Mouse (Mus musculus): ENCODE data around the gene Rft1. TPM values are rescaled to one million over a fixed set of nuclear protein-coding genes. Genes with fewer than 3 reads are reported as not detected.

Rft1 gene
- total RNA-seq, 1 experiment from 2014 or later = 22.2 TPM

DNA sequence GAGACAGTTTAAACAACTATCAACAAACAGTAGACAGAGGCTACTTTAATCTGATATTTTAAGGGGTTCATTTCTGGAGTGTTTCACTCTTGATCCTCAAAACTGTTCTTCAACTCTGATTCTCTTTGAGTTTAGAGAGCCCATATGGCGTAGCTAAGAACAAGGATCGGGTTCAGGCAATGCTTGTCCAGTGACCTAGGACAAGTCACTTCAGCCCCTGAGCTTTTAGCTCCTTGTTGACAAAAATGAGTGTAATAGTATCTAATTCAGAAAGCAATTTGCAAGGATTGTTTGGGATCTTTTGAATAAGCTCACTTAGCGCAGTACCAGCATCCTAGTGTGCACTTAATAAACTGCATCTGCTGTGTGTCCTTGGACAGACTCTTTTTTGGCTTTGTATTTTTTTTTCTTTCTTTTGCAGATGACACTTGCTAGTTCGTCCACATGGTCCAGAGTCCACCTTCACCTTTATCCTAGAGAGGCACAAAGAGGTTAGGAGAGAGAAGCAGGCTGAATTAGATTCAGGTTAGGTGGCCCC, 600 bp downstream of the Rft1 start:
- no peak for ATAC-seq (replicated peaks; ENCODE audit: insufficient number of reproducible peaks, low FRiP score, low TSS enrichment, poor library complexity, severe bottlenecking)

DNA sequence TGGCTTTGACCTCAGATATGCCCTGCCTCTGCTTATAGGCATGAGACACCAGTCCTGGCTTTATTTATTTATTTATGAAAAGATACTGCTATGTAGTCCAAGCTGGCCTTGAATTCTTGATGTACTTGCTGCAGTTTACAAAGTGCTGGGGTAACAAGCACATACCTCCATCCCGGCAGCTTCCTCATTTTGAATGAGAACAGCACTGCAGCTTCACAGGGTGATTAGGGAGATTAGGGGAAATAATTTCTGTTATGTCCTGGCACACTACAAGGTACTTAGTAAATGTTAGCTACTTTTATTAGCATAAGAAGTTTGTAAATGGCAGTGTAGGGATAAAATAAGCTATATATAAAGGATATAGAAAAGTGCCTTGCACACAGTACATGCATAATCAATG, 1.4 kb downstream of the Rft1 start:
- no peak for ATAC-seq (replicated peaks; ENCODE audit: insufficient number of reproducible peaks, low FRiP score, low TSS enrichment, poor library complexity, severe bottlenecking)

DNA sequence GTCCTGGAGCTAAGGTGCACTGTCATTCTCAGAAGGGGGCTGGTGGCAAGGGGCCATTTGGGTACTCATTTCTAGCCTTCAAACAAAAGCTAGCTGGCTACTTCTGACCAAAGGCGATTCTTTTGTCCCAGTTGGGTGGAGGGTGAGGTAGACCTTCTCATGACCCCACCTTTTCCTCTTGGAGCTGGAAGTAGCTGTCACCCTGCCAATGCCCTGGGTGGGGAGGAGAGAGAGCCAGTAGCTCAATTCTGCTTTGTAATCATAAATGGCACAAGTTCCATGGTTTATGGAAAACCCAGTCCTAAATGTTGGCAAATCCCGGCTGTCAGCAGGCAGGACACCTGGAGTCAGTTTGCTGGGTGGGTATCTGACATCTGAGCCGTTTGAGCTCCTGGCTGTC, 11.9 kb downstream of the Rft1 start:
- no peak for ATAC-seq (replicated peaks; ENCODE audit: insufficient number of reproducible peaks, low FRiP score, low TSS enrichment, poor library complexity, severe bottlenecking)

DNA sequence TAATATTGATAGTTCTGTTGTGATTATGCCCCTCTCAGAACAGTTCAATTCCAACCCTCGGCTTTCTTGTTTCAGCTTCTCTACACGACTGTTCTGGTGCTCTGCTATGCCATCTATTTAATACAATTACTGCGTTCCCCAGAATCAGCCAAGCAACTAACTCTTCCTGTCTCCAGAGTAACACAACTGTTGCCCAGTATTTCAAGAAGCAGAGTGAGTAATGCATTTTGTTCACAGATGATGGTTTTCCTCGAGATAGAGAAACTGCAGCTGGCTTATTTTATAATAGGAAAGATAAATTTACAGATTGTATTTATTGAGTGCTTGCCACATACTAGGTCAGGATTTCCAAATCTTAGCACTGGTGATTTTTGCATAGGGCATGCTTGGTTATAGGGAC, 12.4 kb downstream of the Rft1 start:
- no peak for ATAC-seq (replicated peaks; ENCODE audit: insufficient number of reproducible peaks, low FRiP score, low TSS enrichment, poor library complexity, severe bottlenecking)

DNA sequence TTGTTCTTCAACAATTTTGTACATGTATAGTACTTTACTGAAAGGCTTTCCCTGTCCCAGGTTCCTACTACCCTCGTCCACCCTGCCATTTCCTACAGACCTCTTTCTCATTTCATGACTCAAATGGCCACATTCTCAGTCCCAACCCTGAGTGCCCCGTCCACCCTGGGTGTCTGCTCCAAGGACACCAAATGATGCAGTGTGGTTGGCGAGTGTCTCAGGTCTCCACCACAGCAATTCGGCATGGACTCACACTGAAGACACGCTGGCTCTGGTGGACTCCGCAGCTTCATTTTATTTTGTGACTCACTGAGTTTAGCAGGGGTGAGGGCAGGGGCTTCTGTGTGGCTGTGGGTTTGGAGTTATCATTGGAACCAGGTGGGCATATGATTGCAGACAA, 16.0 kb downstream of the Rft1 start:
- ATAC-seq (replicated peaks; ENCODE audit: insufficient number of reproducible peaks, low FRiP score, low TSS enrichment, poor library complexity, severe bottlenecking) = no peak

DNA sequence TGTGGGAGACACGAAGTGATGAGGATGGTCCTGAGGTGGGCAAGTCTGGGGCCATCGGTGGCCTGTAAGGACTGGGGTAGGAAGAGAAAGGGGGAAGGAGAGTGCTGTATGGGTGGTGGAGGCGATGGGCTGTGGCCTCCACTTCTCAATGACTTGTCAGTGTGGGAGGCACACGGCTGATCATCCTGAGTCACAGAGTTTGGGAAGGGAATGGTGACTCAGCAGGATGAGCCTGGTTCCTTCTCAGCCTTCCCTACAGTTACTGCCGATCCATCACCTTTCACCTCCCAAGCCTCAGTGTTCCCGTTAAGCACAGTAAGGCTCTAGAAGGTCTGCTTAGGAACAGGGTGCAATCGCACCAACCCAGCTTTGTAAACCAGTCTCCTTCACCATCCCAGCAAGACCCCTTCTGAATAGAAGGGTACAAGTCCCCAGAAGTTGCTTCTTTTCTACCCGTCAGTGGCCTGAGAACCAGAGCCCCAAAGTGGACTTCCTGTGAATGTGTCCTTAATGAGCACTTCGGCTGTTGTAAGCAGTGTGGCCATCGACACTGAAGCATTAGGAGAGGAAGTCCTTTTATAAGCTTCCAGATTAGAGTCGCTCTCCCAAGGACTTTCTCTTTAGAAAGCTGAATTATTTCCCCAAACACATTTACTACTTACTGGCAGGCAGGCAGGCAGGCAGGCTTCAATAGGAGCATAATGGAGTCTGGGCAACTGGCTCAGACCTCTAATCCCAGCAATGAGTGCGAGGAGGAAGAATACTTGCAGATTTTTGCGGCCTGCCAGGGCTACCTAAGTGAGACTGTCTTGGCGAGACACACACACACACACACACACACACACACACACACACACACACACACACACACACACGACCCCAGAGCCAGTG, 17.2 kb downstream of the Rft1 start:
- ATAC-seq (replicated peaks; ENCODE audit: insufficient number of reproducible peaks, low FRiP score, low TSS enrichment, poor library complexity, severe bottlenecking) = no peak

DNA sequence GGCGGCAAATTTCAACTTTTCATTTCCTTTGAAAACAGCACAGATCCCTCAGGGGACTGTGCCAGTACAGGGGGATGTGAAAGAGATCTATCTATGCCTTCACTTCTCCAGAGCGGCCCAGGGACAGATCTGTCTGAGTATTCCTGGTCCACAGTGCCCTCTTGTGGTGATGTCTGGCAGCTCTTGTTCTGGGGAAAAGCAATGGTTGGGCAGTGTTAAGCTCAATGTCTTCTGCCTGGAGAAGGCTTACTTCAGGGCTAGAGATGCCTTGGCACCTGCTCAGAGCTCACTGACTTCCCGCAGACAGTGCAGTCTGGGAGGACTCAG, 17.8 kb downstream of the Rft1 start:
- peak; percentile 90 for ATAC-seq (replicated peaks; ENCODE audit: insufficient number of reproducible peaks, low FRiP score, low TSS enrichment, poor library complexity, severe bottlenecking)

DNA sequence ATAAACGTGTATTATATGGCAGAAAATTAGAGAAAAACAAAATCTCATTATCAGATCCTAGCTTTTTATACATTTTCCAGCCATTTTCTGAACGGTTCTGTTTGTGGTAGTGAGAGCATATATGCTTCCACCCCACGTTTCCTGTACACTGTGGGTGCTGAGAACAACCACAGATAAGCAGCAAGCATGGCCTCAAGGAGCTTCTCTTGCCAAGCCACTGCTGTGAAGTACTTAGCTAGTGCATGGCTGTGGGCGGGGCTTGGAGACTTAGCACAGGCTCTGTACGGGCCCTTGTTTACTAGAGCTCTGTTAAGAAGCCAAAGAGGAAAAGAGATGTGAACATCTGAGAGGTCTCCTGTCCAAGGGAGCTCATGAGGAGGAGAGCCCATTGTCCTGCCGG, 20.8 kb downstream of the Rft1 start:
- no peak for ATAC-seq (replicated peaks; ENCODE audit: insufficient number of reproducible peaks, low FRiP score, low TSS enrichment, poor library complexity, severe bottlenecking)

DNA sequence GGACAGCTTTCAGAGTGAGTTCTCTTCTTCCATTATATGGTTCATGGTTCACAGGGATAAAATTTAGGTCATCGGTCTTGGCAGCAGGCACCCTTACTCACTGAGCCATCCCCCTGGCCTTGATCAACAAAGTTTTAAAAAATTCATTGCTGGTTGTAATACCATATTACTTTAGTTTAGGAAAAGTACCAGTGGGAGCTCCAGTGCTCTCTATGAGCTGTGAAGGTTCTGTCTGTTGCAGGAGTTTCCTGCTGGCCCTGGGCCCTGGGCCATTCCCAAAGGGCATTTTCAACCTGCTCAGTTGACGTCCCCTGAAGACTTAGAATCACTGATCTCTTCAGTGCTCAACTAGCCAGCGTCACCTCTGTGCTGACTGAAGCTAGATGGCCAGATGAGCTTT, 28.0 kb downstream of the Rft1 start:
- ATAC-seq (replicated peaks; ENCODE audit: insufficient number of reproducible peaks, low FRiP score, low TSS enrichment, poor library complexity, severe bottlenecking) = no peak

DNA sequence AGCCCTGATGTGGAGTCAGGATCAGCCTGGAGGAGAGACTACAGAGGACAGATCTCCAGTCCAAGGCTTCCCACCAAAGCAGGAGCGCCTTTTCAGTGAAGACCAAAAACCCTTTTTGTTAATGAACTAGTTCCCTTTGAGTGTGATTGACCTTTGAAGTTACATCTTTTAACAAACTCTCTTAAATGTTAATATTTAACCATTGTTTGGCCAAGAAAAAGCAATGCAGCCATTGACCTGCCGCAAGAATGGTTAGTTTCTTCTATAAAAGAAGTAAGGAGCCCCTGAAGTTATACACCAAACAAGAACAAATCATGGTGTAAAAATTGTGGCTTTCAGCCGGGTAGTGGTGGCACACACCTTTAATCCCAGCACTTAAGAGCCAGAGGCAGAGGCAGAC, 36.5 kb downstream of the Rft1 start:
- ATAC-seq (replicated peaks; ENCODE audit: insufficient number of reproducible peaks, low FRiP score, low TSS enrichment, poor library complexity, severe bottlenecking) = no peak

DNA sequence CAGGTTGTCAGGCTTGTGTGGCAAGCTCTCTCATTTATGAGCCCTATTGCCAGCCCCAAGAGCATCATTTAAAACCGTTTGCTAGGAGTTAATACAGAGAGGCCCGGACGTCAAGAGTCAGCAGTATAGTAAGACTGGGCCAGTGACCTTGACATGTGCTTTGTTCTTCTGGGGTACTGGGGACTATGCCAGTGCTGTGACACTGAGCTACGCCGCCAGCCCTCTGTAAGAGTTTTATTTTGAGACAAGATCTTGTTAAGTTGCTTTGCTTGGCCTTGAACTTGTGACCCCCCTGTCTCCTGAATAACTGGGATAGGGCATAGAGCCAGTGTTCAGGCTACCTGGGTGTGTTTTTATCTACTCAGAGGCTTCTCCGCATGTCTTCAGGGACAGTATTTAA, 38.3 kb downstream of the Rft1 start:
- ATAC-seq (replicated peaks; ENCODE audit: insufficient number of reproducible peaks, low FRiP score, low TSS enrichment, poor library complexity, severe bottlenecking) = no peak

DNA sequence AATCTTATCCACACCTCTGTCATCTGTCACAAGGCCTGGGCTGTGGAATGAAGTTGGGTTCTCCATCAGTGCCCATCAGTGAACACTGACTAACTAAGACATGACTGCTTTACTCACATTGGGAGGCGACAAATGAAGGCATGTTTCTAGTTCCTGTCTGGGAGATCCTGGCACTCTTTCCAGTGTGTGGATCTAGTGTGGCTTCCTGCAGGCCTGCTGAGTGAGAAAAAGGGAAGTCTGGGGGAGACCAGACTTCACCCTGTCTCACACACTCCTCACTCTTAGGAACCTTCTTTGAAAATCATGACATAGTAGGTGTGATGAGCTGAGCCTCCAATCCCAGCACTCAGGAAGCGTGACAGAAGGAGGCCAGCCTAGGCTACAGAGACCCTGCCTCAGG, 40.6 kb downstream of the Rft1 start:
- peak; percentile 28 for ATAC-seq (replicated peaks; ENCODE audit: insufficient number of reproducible peaks, low FRiP score, low TSS enrichment, poor library complexity, severe bottlenecking)

DNA sequence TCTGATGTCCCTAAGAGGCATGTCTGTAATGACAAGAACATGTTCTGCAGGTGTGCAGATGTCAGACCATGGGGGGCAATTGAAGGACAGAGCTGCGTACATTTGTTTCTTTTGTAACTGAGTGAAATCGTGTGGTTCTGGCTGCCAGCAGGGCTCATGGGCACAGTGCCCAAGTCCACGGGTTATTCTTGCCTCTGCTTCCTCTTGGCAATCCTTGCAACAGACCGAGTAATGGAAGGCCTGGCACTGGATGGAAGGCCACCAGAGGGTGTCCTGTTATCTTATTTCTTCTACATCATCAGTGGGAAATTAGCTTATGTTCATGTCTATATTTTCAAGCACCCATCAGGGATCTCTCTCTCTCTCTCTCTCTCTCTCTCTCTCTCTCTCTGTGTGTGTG, 41.4 kb downstream of the Rft1 start:
- no peak; the same call in 1 of the 2 replicates for ATAC-seq (replicated peaks; ENCODE audit: insufficient number of reproducible peaks, low FRiP score, low TSS enrichment, poor library complexity, severe bottlenecking)

DNA sequence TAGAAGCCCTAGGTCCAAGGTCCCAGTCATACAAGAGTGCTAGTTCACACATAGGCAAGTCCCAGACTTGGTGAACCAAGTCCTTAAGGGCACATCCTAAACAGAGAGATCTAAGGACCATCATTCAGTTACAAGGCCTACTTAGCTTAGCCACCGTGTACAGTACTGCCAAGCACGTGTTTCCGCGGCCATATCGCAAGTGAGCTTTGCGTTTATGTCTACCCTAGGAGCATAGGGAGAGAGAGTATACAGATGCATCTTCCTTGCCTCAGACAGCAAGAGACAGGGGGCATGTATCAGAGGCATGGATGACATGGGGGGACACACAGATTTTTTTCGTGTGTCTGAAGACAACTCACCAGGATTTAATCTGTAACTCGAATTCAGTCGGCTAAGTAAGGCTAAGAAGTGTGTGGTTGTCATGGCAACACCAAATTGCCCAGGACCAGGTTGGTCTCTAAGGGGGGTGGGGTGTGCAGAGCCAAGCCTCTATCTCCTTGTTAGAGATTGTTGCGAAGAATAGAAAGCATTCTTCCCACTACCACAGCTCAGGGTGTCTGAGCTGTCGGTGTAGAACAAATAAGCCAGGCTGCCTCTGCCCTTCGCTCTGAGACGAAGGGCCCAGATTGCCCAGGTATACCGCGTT, 43.4 kb downstream of the Rft1 start:
- no peak for ATAC-seq (replicated peaks; ENCODE audit: insufficient number of reproducible peaks, low FRiP score, low TSS enrichment, poor library complexity, severe bottlenecking)

DNA sequence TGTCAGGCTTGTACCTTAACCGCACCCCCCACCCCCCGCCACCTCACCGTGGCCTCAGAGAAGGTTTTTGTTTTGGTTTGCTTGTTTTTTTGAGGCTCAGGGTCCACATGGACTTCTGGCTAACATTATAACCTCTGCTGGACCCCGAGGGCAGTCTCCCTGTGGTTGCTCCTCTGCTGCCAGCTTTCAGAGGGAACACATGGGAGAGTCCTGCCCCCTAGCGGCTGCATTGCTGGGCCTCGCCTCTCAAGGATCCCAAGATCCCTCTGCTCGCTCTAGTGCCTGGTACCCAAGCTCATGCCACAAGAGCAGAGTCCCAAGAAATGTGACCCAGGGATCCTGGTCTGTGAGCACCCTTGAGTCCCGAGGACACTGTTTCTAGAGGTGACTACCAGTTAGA, 45.5 kb downstream of the Rft1 start:
- peak; percentile 55; the same call in 1 of the 2 replicates for ATAC-seq (replicated peaks; ENCODE audit: insufficient number of reproducible peaks, low FRiP score, low TSS enrichment, poor library complexity, severe bottlenecking)

DNA sequence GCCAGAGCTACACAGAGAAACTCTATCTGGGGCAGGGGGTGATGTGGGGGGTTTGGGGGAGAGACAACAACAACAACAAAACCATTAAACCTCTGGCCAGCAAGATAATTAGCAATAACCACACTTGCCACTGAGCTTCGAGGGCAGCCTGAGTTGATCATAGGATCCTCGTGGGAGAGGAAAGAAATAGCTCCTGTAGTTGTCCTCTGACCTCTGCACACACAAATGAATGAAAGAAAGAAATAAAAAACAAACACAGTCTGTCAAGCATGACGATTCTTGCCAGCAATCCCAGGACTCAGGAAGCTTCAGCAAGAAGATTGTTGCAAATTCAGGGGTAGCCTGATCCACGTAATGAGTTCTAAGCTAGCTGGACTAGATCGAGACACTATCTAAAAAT, 48.4 kb downstream of the Rft1 start:
- no peak for ATAC-seq (replicated peaks; ENCODE audit: insufficient number of reproducible peaks, low FRiP score, low TSS enrichment, poor library complexity, severe bottlenecking)

DNA sequence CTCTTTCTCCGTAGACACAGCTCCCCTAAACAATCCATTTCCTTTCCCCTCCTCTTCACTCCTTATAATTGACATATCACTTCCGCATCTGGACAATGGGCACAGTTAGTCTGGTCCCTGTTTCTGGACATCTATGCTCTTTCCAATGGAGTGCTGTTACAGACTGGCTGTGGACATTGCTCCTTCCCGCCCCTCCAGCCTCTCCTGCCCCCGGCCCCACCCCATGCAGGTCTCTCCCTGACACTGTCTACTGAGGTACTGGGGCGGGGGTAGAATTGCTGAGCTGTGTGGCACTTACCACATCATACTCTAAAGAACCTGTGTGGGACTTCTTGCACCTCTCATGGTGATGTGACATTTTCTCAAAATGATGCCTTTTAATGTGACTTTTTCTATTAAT, 48.9 kb downstream of the Rft1 start:
- no peak for ATAC-seq (replicated peaks; ENCODE audit: insufficient number of reproducible peaks, low FRiP score, low TSS enrichment, poor library complexity, severe bottlenecking)

DNA sequence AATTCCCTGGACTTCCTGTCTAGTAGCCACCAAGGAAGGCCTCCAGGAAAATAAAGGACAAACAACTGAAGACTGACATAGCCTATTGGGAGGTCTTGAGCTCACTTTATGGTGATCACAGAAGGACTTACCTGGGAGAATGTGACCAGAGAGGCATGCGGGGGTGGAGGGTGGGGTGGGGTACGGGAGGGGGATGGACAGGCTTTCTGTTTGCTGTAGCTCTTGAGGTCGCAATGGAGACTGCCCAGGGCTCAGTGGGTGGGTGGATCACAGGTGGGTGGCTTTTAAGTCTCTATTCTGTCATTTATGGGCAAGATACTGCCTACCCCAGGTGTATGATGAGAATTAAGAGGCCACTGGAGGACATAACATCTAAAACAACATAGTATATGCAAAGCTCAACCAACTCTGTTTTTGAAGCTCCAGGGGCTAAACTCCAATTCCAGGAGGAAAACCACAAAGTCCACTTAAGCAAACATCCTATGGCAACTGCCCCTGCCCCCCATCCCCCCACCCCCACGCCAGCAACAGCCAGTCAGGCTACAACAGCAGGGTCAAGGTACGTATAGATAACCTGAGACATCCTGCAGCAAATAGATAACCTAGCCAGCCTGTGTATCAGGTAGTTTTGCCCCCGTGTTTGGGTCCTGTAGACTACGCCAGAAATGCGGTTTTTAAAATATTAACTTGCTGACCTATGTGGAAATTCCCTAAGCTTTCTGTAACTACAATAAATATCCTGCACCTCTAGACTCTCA, 50.1 kb downstream of the Rft1 start:
- ATAC-seq (replicated peaks; ENCODE audit: insufficient number of reproducible peaks, low FRiP score, low TSS enrichment, poor library complexity, severe bottlenecking) = no peak

DNA sequence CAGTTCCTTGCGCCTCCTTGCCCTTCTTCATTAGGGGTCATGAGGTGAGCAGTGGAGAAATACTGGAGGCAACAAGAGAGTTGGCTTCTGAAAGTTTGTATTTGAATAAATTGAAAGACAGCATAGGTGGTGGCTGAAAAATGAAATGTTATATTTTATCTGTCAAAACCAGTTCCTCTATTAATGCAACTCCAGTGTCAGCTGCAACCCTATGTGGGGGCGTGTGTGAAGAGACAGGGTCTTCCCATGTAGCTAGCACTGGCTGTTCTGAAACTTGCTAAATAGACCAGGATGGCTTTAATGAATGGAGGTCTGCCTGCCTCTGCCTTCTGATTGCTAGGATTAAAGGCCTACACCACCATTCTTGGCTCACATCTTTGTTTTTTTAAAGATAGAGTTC, 57.7 kb downstream of the Rft1 start:
- ATAC-seq (replicated peaks; ENCODE audit: insufficient number of reproducible peaks, low FRiP score, low TSS enrichment, poor library complexity, severe bottlenecking) = no peak

DNA sequence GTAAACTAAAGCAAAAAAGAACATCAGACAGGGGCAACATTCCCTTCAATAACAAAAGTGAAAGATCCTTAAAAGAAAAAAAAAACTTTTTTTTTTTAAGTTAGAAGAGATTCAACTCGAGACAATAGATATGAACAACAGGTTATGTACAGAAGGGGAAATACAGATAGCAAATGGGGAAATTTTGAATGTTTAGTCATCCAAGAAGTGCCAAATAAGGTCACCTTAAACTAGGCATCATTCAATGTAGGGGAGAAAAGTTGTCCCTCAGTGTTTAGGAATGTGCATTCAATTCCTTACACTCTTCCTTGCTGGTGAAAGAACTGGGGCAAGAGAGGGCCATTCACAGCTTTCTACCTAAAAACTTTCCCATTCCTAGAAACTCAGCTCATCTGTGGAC, 59.6 kb downstream of the Rft1 start:
- no peak for ATAC-seq (replicated peaks; ENCODE audit: insufficient number of reproducible peaks, low FRiP score, low TSS enrichment, poor library complexity, severe bottlenecking)
